Mouse (Mus musculus) Patski (cell line): ENCODE measurements at regions not wholly inside any gene's neighbourhood (a gene's known extent, or its start where the extent isn't known, plus 50 kb on each side); places are given as distances from the start of the nearest gene placed in this dataset.

ENCODE experiments used
- ATAC-seq: fragments of 100-300 bp; one replicate; pipeline ENCODE4 v1.8.0; 2021
- CTCF ChIA-PET: fragments of 350-600 bp; sonication (Branson Sonifier 250); formaldehyde crosslinking; loops from one replicate; lab custom pipeline; 2022; ENCODE audit warnings: inconsistent platforms; lab: Charles Lee
- POLR2A ChIA-PET: fragments of 350-600 bp; sonication (Branson Sonifier 250); formaldehyde crosslinking; loops from one replicate; lab custom pipeline; 2022; ENCODE audit warnings: antibody characterized with exemption, inconsistent platforms; lab: Charles Lee
- DNase-seq: peaks from one replicate; pipeline ENCODE4 v3.0.0-alpha.2; 2011; ENCODE audit warnings: low read depth, low spot score
- H3K27me3 ChIP-seq: fragments of 371-371 bp; one replicate; pipeline ENCODE4 v1.5.1; 2021
- CTCF ChIP-seq: fragments of 100-300 bp; IDR thresholded peaks from one replicate; pipeline ENCODE4 v1.5.1; 2021
- in situ Hi-C: fragments of 300-500 bp; cut with MboI; formaldehyde crosslinking; loops from 3 replicates; pipeline ENCODE4 v1.11.1; 2018; ENCODE audit warnings: low pct_unique_long_range_greater_than_20kb, mixed read lengths

DNA sequence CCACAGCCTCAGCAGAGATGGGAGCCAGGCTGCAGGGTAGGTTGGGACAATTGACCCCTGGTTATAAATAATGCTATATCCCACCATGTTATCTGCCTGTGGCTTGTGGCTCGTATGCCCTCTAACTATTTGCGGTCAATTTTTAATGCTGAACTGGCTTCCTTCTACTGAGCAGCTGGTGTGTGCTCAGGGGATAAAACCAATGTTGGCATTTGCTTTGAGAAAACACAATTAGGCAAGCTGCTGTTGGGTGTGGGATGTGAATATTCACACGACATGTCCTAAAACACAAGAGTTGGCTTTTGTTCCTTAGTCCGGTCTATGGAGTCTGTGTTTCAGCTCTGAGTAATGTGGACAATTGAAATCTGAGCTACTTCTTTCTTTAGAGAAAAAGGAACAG lies 123.6 kb upstream of the Npvf start:
- ChIA-PET POLR2A (interaction anchor here (0.6 kb wide), 1 partner anchor 86 kb away, joined by 5 read pairs; no protein-coding TSS in a partner anchor), CTCF (no interaction called here)
- in situ Hi-C loops, result no loop called here

DNA sequence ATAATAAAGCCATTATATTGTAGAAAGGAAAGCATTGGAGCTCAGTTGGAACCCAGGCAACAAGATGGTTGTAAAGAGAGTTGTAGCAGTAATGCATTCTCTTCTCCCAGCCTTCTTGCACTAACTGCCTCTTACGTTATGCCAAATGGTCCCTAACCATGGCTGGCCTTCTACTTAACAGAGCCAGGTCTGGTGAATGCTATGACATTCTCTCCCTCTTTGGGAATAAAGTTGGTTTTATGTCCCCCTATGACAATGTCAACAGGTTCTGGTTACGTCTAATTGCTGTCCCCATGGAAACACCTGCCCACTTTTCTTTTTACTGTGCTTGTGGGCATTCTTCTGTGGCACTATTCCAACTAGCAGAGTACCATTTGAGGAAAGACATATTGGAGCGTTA lies 126.4 kb upstream of the Npvf start:
- POLR2A ChIA-PET, result interaction anchor here (0.6 kb wide), 1 partner anchor 100 kb away, joined by 4 read pairs; no protein-coding TSS in a partner anchor
- in situ Hi-C loops, result no loop called here

More for the DNA sequence above, 123.6 kb upstream of the Npvf start:
- peaks cover 5% of the 10 kb centered on the region for H3K27me3 ChIP-seq
- ATAC-seq, result no peak
- no peak for DNase-seq
- TF ChIP-seq CTCF, result no peak

GRCm38 (mm10) chr6:50781271-50781670 lies 127.0 kb upstream of the Npvf start:
- POLR2A ChIA-PET, result interaction anchor here (0.6 kb wide), 1 partner anchor 101 kb away, joined by 4 read pairs; no protein-coding TSS in a partner anchor
- DNase-seq (no peak), ATAC-seq (no peak)
- CTCF ChIA-PET, result no interaction called here
- H3K27me3 ChIP-seq, result peaks cover 25% of the 10 kb centered on the region
- in situ Hi-C loops, result no loop called here
- no peak for TF ChIP-seq CTCF

More for the DNA sequence above, 126.4 kb upstream of the Npvf start:
- TF ChIP-seq CTCF, result no peak
- no peak for ATAC-seq
- H3K27me3 ChIP-seq, result peaks cover 19% of the 10 kb centered on the region
- DNase-seq, result no peak
- CTCF ChIA-PET, result no interaction called here

DNA sequence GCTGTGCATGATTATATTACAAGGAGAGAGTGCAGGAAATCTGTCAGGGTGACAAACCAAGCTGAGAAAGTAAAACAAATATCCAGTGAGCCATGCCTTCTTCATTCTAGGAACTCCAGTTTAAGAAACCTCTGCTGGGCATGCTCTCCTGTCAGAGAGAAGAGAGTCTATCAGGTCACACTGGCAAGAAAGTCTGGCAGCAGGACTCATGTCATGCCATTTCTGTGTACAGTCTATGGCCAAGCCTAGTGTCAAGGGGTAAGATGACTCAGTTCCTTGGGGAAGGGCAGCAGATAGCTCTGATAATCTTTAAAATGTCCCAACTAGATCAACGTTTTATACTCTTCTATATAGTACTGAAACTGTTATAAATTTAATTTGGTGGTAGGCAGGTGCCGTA lies 128.0 kb upstream of the Npvf start:
- TF ChIP-seq CTCF, result no peak
- in situ Hi-C loops, result no loop called here
- DNase-seq (no peak), ATAC-seq (no peak)
- peaks cover 28% of the 10 kb centered on the region for H3K27me3 ChIP-seq
- ChIA-PET POLR2A (no interaction called here), CTCF (no interaction called here)

DNA sequence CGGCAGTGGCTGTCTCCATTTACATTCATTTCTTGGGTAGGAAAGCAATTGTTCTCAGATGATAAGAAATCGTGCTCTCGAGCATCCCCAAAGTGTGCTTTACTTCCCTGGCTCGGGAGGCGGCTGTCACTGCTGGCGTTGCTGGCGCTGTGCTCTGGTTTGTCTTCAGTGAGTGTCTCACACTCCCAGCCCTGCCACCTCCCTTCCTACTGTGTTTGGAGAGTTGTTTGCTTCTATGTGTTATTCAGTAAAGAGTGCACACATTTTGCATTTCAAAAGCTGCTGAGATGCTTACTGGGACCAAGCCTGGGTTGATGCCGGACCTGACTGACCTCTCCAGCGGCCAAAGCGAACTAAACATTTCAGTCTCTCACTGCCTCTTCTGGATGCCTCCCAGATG lies 129.3 kb upstream of the Npvf start:
- ChIA-PET CTCF (no interaction called here), POLR2A (no interaction called here)
- H3K27me3 ChIP-seq, result peaks cover 28% of the 10 kb centered on the region
- DNase-seq (no peak), ATAC-seq (no peak)
- TF ChIP-seq CTCF, result no peak
- in situ Hi-C loops, result no loop called here

- in situ Hi-C loops, result no loop called here
- peaks cover 28% of the 10 kb centered on the region for H3K27me3 ChIP-seq
- CTCF ChIA-PET, result interaction anchor here (1.3 kb wide), 1 partner anchor 11 kb away, joined by 3 read pairs; no protein-coding TSS in a partner anchor
- POLR2A ChIA-PET, result no interaction called here
- ATAC-seq (no peak), DNase-seq (no peak)
- no peak for TF ChIP-seq CTCF
Measured at GRCm38 (mm10) chr6:50784381-50784780, 130.1 kb upstream of the Npvf start.

DNA sequence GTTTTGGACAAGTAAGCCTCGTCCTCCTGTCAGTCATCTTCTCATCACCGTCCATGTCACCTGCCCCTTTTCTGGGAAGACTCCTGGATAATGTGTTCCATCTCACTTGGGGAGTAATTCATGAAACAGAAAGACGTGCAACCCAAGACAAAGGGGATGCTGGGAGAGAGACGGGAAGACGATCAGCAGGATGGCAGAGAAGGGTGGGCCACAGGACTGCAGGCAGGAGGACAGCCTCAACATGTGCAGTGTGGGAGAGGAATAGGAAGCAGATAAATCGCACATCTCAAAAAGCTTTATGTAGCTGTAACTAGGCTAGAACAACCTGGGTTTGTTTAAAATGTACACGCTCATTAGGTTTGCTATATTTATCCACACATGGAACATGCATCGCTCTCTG lies 133.4 kb upstream of the Npvf start:
- ATAC-seq, result no peak
- no peak for TF ChIP-seq CTCF

DNA sequence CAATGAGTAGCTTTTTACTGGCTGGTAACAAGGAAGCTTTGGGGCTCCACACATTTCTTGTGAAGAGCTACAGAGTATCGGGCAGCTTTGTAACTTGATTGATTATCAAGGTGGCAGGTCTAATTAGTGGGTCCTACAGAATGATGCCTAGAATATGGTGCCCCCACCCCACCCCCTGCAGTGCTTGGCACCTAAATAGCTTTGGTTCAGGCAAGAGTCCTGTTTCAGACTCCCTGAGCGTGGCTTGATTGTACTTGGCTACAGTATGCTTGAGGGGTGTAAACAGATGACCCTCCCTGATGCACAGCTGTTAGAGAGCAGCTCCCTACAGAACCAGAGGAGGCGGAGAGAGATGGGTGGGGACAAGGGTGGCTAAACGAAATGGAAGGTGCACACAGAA lies 145.7 kb upstream of the Npvf start:
- in situ Hi-C loops, result no loop called here
- H3K27me3 ChIP-seq, result peaks cover 26% of the 10 kb centered on the region
- POLR2A ChIA-PET, result no interaction called here
- CTCF ChIA-PET, result interaction anchor here (1.0 to 2.4 kb wide), 3 partner anchors 8 to 137 kb away, joined by 4 to 6 read pairs (median 5); no protein-coding TSS in a partner anchor
- DNase-seq (no peak), ATAC-seq (no peak)
- no peak for TF ChIP-seq CTCF

More for the DNA sequence above, 133.4 kb upstream of the Npvf start:
- ChIA-PET CTCF (no interaction called here), POLR2A (no interaction called here)
- DNase-seq, result no peak
- peaks cover 32% of the 10 kb centered on the region for H3K27me3 ChIP-seq
- in situ Hi-C loops, result no loop called here

DNA sequence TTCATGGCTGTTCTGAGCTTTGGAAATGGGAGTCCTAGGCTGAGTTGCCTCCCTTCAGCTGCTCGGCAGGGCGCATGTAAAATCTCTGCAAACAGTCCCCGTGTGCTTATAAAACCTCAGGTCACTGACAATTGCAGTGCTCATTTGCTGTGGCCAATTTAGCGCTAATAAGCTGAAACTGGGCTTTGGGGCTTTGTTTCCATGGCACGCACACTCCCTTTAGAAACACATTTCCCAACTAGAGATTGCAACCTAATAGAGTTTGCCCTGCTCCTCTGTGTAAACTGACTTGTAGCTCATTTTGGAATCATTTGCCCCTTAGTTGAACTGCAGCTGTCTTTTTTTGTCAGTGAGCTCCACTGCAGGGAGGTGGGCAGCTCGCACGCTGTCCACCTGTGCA lies 148.7 kb upstream of the Npvf start:
- in situ Hi-C loops, result no loop called here
- DNase-seq (no peak), ATAC-seq (no peak)
- no peak for TF ChIP-seq CTCF
- ChIA-PET POLR2A (no interaction called here), CTCF (interaction anchor here (0.9 to 7.9 kb wide), 3 partner anchors 15 to 126 kb away, joined by 3 to 140 read pairs (median 3); no protein-coding TSS in a partner anchor)
- peaks cover 22% of the 10 kb centered on the region for H3K27me3 ChIP-seq

DNA sequence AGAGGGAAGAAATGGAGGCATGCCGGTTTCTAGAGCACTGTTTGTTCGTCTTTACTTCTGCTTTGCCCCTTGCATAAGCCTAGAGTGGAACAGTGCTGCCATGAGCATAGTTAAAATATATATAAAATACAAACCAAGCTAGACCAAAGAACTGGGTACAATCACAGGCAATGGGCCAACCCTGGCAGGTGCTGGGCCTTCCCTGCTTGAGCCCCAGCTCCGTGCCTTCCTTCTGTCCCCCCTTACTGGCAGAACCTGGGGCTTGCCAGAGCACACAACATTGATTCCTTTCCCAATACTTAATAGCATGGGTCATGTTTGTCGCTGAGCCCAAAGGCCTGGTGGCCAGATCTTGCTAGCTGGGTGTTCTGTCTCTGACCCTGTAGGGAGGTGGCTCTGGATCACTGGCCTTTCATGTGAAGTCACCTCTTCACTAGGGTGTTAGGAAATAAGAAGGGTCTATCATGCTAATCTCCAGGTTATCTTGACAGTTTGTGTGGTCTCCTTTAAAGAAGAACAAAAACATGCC lies 150.3 kb upstream of the Npvf start:
- DNase-seq (no peak), ATAC-seq (no peak)
- TF ChIP-seq CTCF, result no peak
- H3K27me3 ChIP-seq, result peaks cover 20% of the 10 kb centered on the region
- CTCF ChIA-PET, result interaction anchor here (1.4 to 7.9 kb wide), 2 partner anchors 128 to 132 kb away, joined by 3 to 140 read pairs; no protein-coding TSS in a partner anchor
- POLR2A ChIA-PET, result no interaction called here
- in situ Hi-C loops, result loop anchor here (5.0 kb wide), 3 partner anchors 127 to 368 kb away; no protein-coding TSS in a partner anchor

DNA sequence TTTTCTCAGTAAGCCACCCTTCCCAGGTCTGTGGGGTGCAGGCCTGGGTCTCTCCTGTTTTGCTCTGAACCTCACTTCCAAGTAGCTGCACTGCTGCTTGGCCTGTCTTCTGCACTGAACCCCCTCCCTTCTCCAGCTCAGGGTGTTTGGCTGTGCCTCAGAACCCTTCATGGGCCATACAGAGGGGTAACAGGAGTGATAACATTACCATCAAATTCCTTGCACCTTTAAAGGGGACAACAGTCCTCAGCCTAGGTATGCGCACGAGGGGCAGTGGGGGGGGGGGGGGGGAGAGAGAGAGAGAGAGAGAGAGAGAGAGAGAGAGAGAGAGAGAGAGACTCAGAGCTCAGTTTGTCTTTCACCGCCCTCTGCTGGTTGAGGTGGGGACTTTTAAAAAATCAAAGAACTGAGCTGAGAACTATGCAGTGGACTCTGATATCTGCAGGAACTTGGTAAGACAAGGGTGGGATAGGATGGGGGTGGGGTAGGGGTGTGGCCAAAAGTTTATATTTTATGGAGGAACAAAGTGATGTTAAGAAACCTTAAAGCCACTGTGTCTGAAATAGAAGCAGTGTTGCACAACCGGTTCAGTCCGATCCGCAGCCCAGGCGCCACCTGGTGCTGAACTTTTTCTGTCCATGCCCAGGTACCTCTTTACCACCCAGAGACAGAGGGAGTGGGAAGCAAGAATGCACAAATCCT lies 152.3 kb upstream of the Npvf start:
- peak; percentile 82 for TF ChIP-seq CTCF
- ChIA-PET CTCF (interaction anchor here (0.8 to 7.9 kb wide), 16 partner anchors 9 to 367 kb away, joined by 3 to 140 read pairs (median 5); no protein-coding TSS in a partner anchor), POLR2A (no interaction called here)
- in situ Hi-C loops, result loop anchor here (5.0 kb wide), 3 partner anchors 129 to 366 kb away; no protein-coding TSS in a partner anchor
- ATAC-seq, result no peak
- no peak for DNase-seq
- peaks cover 25% of the 10 kb centered on the region for H3K27me3 ChIP-seq
